Mouse (Mus musculus) layer of hippocampus, postnatal 14 days (tissue): ENCODE measurements around the gene Gcnt4. TPM values are rescaled to one million over a fixed set of nuclear protein-coding genes. Genes with fewer than 3 reads are reported as not detected.

Experiments used
- DNase-seq, 2 experiments: peaks; one replicate each; pipeline ENCODE4 v3.0.0; 2021 to 2022; ENCODE audit warnings: low spot score in 2 of 2, mixed read lengths in 1 of 2
- total RNA-seq, 2 experiments: library from RNA; stranded (reverse); gene quantifications; 2 replicates each; pipeline ENCODE4 v1.2.3; 2021

Gcnt4 gene
- total RNA-seq, 2 experiments from 2014 or later, result 0.90 to 1.4 TPM

DNA sequence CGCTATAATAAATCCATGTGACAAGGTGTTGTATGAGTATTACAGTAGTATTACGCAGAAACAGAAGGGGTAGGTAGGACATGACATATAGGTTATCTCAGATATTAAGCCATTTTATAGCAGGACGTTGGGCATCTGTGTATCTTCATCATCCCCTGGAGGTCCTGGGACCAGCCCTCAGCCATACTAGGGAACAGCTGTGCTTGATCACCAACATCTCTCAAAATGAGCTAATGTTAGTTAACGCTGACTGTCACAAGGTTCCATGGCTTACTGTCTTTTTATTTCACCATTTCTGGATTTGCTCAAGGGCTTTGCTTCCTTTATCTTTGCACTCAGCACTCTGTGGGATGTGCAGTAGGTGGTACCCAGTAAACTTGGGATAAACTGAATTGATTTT lies 21.3 kb downstream of the Gcnt4 start:
- DNase-seq, result no peak

DNA sequence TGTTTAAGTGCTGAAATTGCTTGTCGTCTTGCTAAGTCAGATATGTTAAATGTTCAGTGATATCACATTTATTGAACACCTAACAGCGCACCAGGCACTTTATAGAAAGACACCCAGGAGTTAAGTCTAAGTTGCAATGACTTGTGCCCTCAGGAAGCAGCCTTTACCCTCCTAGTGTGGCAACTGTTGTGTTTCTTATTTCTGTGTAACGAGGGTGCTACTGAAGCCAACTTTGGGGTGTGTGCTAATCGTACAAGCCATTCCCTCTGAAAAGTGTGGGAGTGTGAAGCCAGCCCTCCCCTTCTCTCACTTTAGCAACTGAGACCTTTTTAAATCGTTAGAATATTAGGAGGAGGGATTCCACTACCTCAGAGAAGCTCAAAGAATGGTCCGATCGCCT lies 23.2 kb downstream of the Gcnt4 start:
- no peak for DNase-seq

GRCm38 (mm10) chr13:96951880-96952279 lies 27.4 kb downstream of the Gcnt4 start:
- no peak for DNase-seq

DNA sequence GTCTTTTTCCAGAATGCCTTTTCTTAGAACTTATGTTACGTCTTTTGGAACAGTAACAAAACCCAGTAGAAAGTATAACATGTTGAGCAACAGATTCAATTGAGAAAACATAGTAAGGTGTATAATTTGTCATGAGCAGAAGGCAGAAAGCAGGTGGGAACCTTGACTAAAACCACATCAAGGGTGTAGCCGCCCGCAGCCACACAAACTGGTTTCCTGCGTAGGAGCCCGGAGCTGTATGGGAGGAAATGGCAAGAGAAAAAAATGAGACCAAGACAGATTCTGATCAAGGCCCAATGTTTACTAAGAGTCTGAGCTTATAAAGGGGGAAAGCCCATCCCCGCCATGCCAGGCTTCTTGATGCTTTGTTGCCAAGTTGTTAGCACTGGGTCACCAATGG lies 32.0 kb downstream of the Gcnt4 start:
- DNase-seq, result no peak

GRCm38 (mm10) chr13:96960019-96960418 lies 35.5 kb downstream of the Gcnt4 start:
- no peak for DNase-seq

GRCm38 (mm10) chr13:96961366-96962157 lies 37.1 kb downstream of the Gcnt4 start:
- peak in 1 of 2 experiments; percentile 48 for DNase-seq

GRCm38 (mm10) chr13:96962801-96963200 lies 38.3 kb downstream of the Gcnt4 start:
- no peak for DNase-seq

GRCm38 (mm10) chr13:96964981-96965380 lies 40.5 kb downstream of the Gcnt4 start:
- DNase-seq, result no peak

DNA sequence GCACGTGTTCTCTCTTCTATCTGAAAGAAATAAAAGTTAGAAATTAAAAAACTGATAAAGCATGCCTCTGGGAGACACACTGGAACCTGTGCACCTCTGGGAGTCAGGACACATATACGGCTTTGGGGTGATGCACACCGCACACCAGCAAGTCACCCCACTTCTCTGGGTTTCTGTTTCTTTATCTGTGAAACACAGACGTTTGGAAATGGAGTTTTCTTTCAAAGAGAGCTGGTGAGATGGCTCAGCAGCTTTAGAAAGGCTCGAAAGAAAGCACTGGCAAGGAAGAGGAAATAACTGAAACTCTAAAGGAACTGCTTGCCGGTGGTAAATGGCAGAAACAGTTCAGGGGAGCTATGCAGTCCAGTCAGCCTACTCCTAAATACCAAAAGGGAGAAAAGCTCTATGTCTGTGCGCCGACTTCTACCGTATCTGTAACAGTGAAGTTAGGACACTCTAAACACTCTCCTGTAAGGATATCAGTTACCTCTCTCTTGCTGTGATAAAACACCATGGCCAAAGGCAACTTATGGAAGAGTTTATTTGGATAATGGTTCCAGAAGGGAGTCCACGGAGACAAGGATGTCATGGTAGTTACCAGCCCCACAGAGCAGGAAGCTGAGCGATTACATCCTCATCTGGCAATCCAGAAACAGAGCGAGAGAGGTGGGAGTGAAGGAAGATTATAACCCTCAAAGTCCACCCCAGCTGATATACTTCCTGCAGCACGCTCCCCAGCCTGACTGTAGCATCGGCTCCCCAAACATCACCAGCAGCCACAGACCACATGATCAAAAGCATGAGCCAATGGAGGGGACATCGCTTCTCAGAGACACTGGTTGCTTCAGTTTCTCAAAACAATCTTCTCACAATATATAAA lies 42.0 kb downstream of the Gcnt4 start:
- DNase-seq, result no peak

GRCm38 (mm10) chr13:96967091-96967490 lies 42.6 kb downstream of the Gcnt4 start:
- no peak for DNase-seq

- no peak for DNase-seq
Measured at GRCm38 (mm10) chr13:96967822-96968221, 43.3 kb downstream of the Gcnt4 start.

DNA sequence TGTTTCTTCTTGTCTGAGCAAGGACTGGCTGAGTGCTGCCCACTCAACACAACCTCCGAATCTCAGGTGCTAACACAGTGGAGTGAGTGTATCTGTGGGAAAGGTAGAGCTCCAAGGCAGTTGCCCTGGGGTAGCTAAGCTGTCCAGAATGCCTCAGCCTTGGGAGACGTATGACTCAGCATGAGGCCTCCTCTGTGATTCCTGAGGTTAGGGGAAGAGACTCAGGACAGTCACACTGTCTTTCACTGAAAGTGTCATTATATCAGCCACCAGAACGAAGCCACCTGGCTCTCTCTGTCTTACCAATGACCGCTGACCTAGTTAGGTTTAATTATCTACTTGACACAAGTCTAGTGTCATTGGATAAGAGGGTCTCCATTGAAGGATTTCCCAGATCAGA lies 46.6 kb downstream of the Gcnt4 start:
- no peak for DNase-seq

GRCm38 (mm10) chr13:96971861-96972282 lies 47.4 kb downstream of the Gcnt4 start:
- no peak for DNase-seq

GRCm38 (mm10) chr13:96973318-96973717 lies 48.8 kb downstream of the Gcnt4 start:
- no peak for DNase-seq

- DNase-seq, result no peak
Measured at GRCm38 (mm10) chr13:96976986-96977595, 52.6 kb downstream of the Gcnt4 start.

- no peak for DNase-seq
Measured at GRCm38 (mm10) chr13:96980561-96980960, 56.1 kb downstream of the Gcnt4 start.

DNA sequence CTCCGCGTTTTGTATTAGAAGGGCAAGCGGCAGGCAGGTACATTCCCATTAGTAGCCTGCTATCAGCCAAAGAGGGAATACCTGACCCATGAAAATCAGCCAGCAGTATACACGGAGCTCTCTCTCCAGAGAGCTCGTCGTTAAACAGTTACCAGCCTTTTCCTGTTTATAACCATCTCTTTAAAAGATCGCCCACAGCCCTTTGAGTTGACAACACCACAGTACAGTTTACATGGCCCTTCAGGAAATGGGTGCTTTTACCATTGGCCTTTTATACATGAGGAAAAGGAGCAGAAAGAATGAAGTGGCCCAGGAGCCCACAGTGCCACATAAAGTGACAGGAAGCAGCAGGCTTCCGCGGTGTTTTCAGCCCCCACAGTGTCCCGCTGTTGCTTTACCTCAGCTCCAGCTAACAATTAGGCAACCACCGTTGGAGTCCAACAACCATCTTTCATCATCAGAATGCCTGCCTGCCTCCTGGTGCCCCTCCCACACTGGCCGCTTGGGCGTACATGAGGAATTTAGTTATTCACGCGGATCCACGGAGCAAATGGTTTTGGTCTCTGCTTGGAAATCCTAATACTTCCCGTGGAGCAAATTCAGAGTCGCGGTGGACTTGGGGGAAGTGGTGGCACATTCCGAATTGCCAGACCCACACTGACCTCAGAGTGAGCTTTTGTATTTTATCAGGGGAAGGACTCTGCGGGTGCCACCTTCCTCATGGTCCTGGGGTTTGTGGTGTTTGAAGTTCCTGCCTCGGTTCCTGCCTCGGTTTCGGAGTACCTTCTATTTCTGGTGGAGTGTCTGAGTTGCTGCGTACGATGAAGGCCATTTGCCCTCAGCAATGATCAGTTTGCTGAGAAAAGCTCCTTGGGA lies 59.0 kb downstream of the Gcnt4 start:
- DNase-seq, result no peak

DNA sequence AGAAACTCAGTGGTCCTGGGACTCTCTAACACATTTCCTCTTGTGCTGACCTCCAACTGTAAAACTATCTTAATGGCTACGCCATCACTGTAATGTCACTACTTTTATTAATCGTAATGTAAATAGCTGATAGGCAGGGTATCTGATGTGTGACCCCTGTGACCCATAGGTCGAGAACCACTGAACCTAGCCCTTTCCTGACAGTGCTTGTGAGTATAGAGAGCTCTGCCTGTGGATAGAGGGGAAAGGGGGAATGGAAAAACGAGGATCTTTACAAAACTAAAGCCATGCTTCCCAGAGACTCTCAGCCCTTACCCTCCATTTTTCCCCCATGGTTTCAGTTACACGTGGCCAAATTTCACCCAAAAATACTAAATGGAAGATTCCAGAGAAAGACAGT lies 60.2 kb downstream of the Gcnt4 start:
- DNase-seq, result no peak

- no peak for DNase-seq
Measured at GRCm38 (mm10) chr13:96985599-96986275, 61.2 kb downstream of the Gcnt4 start.

- no peak for DNase-seq
Measured at GRCm38 (mm10) chr13:96989129-96989528, 64.6 kb downstream of the Gcnt4 start.
